Mouse (Mus musculus): ENCODE results near the gene Bmp7.

DNA sequence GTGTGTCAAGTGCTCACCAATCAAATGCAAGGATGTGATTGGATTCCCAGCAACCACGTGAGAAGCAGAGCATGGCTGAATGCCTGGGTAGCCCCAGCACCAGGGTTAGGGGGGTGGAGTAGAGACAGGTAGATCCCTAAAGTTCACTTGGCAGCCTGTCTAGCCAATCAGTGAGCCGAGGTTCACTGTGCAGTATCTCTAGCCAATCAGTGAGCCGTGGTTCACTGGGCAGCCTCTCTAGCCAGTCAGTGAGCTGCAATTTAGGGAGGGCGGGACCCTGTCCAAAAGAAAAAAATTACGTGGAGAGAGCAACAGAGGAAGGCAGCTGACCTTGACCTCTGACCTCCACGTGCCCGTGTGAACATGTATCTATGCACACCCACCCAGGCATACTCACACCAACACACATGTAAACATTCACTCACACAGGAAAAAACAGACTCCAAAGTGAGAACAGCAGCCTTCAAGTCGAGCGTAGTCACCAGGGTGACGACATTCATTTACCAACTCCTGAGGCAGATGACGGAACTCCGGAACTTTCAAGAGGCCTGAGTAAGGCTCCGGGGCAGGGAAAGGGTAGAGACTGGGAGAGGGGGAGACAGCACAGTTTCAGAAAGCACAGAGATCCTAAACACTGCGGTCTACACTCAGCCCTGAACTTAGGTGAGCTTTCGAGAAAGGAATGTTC is 50.2 kb downstream of the Bmp7 start:
- TF ChIP-seq CTCF (IDR thresholded peaks at IDR 0.05; ENCODE audit: extremely low read depth, insufficient read depth, insufficient read length, insufficient replicate concordance) = no peak
- no peak for TF ChIP-seq POLR2A (IDR thresholded peaks at IDR 0.05; ENCODE audit: low read depth, low read length)
